Mouse (Mus musculus): ENCODE data around the gene Acadvl. TPM values are rescaled to one million over a fixed set of nuclear protein-coding genes. Genes with fewer than 3 reads are reported as not detected.

Gene Acadvl
- polyA plus RNA-seq, 1 experiment from 2014 or later: 89.9 TPM

GRCm38 (mm10) chr11:69966860-69967517 is 48.2 kb downstream of the Acadvl start:
- H3K9ac ChIP-seq: peak overlapping the region; percentile 39
- H3K4me2 ChIP-seq: peak overlapping the region; percentile 74
- H3K36me3 ChIP-seq: peaks cover 34% of the 10 kb centered on the region
- H3K9me3 ChIP-seq (replicated peaks): no peaks in the 10 kb centered on the region
- ATAC-seq: no peak
- H3K4me3 ChIP-seq: peak overlapping the region; percentile 50
- H3K27me3 ChIP-seq (replicated peaks): peaks cover 69% of the 10 kb centered on the region
- 31% methylated on average over 17 of the region's 17 CpGs for WGBS (ENCODE audit: insufficient replicate concordance)
- H3K27ac ChIP-seq: no peak overlapping the region
- H3K4me1 ChIP-seq: peaks cover 25% of the 10 kb centered on the region

- ATAC-seq: peak; percentile 47
- 1% methylated on average over 58 of the region's 59 CpGs for WGBS (ENCODE audit: insufficient replicate concordance)
- Histone ChIP-seq H3K4me2 (peak overlapping the region; percentile 74), H3K36me3 (peaks cover 26% of the 10 kb centered on the region), H3K27ac (no peak overlapping the region), H3K9me3 (replicated peaks) (no peaks in the 10 kb centered on the region), H3K4me1 (peaks cover 25% of the 10 kb centered on the region), H3K27me3 (replicated peaks) (peaks cover 77% of the 10 kb centered on the region), H3K4me3 (peak overlapping the region; percentile 50), H3K9ac (peak overlapping the region; percentile 39)
Measured at GRCm38 (mm10) chr11:69966006-69966859, 49.0 kb downstream of the Acadvl start.

- Histone ChIP-seq H3K4me2 (peak overlapping the region; percentile 74), H3K9me3 (replicated peaks) (no peaks in the 10 kb centered on the region), H3K4me1 (peaks cover 25% of the 10 kb centered on the region), H3K9ac (no peak overlapping the region), H3K4me3 (peak overlapping the region; percentile 50), H3K27me3 (replicated peaks) (peaks cover 85% of the 10 kb centered on the region), H3K27ac (no peak overlapping the region), H3K36me3 (peaks cover 22% of the 10 kb centered on the region)
- WGBS (ENCODE audit: insufficient replicate concordance): 3% methylated on average over 48 of the region's 49 CpGs
- ATAC-seq: no peak
Measured at GRCm38 (mm10) chr11:69965271-69966005, 49.8 kb downstream of the Acadvl start.

- Histone ChIP-seq H3K9ac (no peak within 1 kb of the TSS), H3K4me2 (peak within 1 kb of the TSS; percentile 49), H3K9me3 (replicated peaks) (no peaks in the 10 kb centered on the region), H3K4me3 (peak within 1 kb of the TSS; percentile 50), H3K36me3 (peaks cover 15% of the 10 kb centered on the region), H3K27me3 (replicated peaks) (peaks cover 88% of the 10 kb centered on the region), H3K27ac (no peak within 1 kb of the TSS), H3K4me1 (peaks cover 25% of the 10 kb centered on the region)
- 11% methylated on average over 24 of the region's 24 CpGs for WGBS (ENCODE audit: insufficient replicate concordance)
- no peak for ATAC-seq
Measured at GRCm38 (mm10) chr11:69964650-69965270, 50.5 kb downstream of the Acadvl start, which contains the start of gene Cldn7. Gene Cldn7 (plus strand): TSS chr11:69964779.

GRCm38 (mm10) chr11:69961841-69962240 is 53.4 kb downstream of the Acadvl start:
- H3K27me3 ChIP-seq (replicated peaks): peaks cover 89% of the 10 kb centered on the region
- no peaks in the 10 kb centered on the region for H3K36me3 ChIP-seq
- 13% methylated on average over 5 of the region's 5 CpGs for WGBS (ENCODE audit: insufficient replicate concordance)
- H3K4me2 ChIP-seq: no peak overlapping the region
- no peak overlapping the region for H3K27ac ChIP-seq
- no peak overlapping the region for H3K9ac ChIP-seq
- H3K4me1 ChIP-seq: peaks cover 18% of the 10 kb centered on the region
- H3K4me3 ChIP-seq: no peak overlapping the region
- ATAC-seq: no peak
- H3K9me3 ChIP-seq (replicated peaks): no peaks in the 10 kb centered on the region

GRCm38 (mm10) chr11:69960616-69961015 is 54.6 kb downstream of the Acadvl start:
- Histone ChIP-seq H3K9ac (no peak overlapping the region), H3K9me3 (replicated peaks) (no peaks in the 10 kb centered on the region), H3K4me2 (no peak overlapping the region), H3K4me1 (peaks cover 6% of the 10 kb centered on the region), H3K27me3 (replicated peaks) (peaks cover 83% of the 10 kb centered on the region), H3K36me3 (no peaks in the 10 kb centered on the region), H3K4me3 (no peak overlapping the region), H3K27ac (no peak overlapping the region)
- no peak for ATAC-seq
- WGBS (ENCODE audit: insufficient replicate concordance): 31% methylated on average over 5 of the region's 5 CpGs

MicroRNAs within 50 kb of the gene (microRNA counts, 519-probe panel; counts per million panel counts)
- microRNA mmu-miR-324-3p: 582 counts per million, percentile 70 among the panel's probes with 10 or more counts
- microRNA mmu-miR-324-5p: 582 counts per million, percentile 70 among the panel's probes with 10 or more counts

Small RNA genes within 50 kb of the gene (microRNA-seq; reads per million reads assigned to microRNA genes)
- 1.1 reads per million for gene Gm44349
- 2,716 reads per million, percentile 83 among the genes with 10 or more reads in this experiment for gene Mir324

Other genes with a start within 250 kb of the Acadvl start
- 0.43 and 0.70 TPM in 2 replicates for gene Zbtb4, start 249.5 kb downstream of the Acadvl start, polyA plus RNA-seq (2016; fragmentation: Nextera tagmentation; extraction: Ambion mirVana)
- 0.63 and 0.64 TPM in 2 replicates for gene Chrnb1, start 219.5 kb downstream of the Acadvl start, polyA plus RNA-seq (2016; fragmentation: Nextera tagmentation; extraction: Ambion mirVana)
- gene Fgf11, start 213.6 kb downstream of the Acadvl start, polyA plus RNA-seq (2016; fragmentation: Nextera tagmentation; extraction: Ambion mirVana): 0.45 and 0.48 TPM in 2 replicates
- gene Tmem102, start 209.8 kb downstream of the Acadvl start, polyA plus RNA-seq (2016; fragmentation: Nextera tagmentation; extraction: Ambion mirVana): 0.59 and 0.72 TPM in 2 replicates
- not detected in 2 replicates for gene Gm39566, start 200.1 kb downstream of the Acadvl start, polyA plus RNA-seq (2016; fragmentation: Nextera tagmentation; extraction: Ambion mirVana)
- gene Spem2, start 196.9 kb downstream of the Acadvl start, polyA plus RNA-seq (2016; fragmentation: Nextera tagmentation; extraction: Ambion mirVana): not detected in 2 replicates
- not detected in 2 replicates for gene Spem1, start 193.2 kb downstream of the Acadvl start, polyA plus RNA-seq (2016; fragmentation: Nextera tagmentation; extraction: Ambion mirVana)
- 1.3 and 1.4 TPM in 2 replicates for gene Nlgn2, start 177.6 kb downstream of the Acadvl start, polyA plus RNA-seq (2016; fragmentation: Nextera tagmentation; extraction: Ambion mirVana)
- 330 and 338 TPM in 2 replicates for gene Tmem256, start 176.9 kb downstream of the Acadvl start, polyA plus RNA-seq (2016; fragmentation: Nextera tagmentation; extraction: Ambion mirVana)
- gene Plscr3, start 169.0 kb downstream of the Acadvl start, polyA plus RNA-seq (2016; fragmentation: Nextera tagmentation; extraction: Ambion mirVana): 37.0 and 37.7 TPM in 2 replicates
- gene Tnk1, start 156.7 kb downstream of the Acadvl start, polyA plus RNA-seq (2016; fragmentation: Nextera tagmentation; extraction: Ambion mirVana): 1.2 and 1.4 TPM in 2 replicates
- gene Tmem95, start 137.4 kb downstream of the Acadvl start, polyA plus RNA-seq (2016; fragmentation: Nextera tagmentation; extraction: Ambion mirVana): not detected in 2 replicates
- 1.3 TPM in 2 replicates for gene Kctd11, start 134.0 kb downstream of the Acadvl start, polyA plus RNA-seq (2016; fragmentation: Nextera tagmentation; extraction: Ambion mirVana)
- 7.6 and 8.1 TPM in 2 replicates for gene Acap1, start 119.9 kb downstream of the Acadvl start, polyA plus RNA-seq (2016; fragmentation: Nextera tagmentation; extraction: Ambion mirVana)
- gene 2810408A11Rik, start 114.4 kb downstream of the Acadvl start, polyA plus RNA-seq (2016; fragmentation: Nextera tagmentation; extraction: Ambion mirVana): 2.3 TPM in 2 replicates
- 4.5 and 5.7 TPM in 2 replicates for gene Neurl4, start 114.3 kb downstream of the Acadvl start, polyA plus RNA-seq (2016; fragmentation: Nextera tagmentation; extraction: Ambion mirVana)
- gene Gps2, start 101.5 kb downstream of the Acadvl start, polyA plus RNA-seq (2016; fragmentation: Nextera tagmentation; extraction: Ambion mirVana): 125 TPM in 2 replicates
- 2,199 and 2,266 TPM in 2 replicates for gene Eif5a, start 93.5 kb downstream of the Acadvl start, polyA plus RNA-seq (2016; fragmentation: Nextera tagmentation; extraction: Ambion mirVana)
- 0.20 and 0.25 TPM in 2 replicates for gene Ybx2, start 79.6 kb downstream of the Acadvl start, polyA plus RNA-seq (2016; fragmentation: Nextera tagmentation; extraction: Ambion mirVana)
- 14.9 and 17.0 TPM in 2 replicates for gene Slc2a4, start 67.2 kb downstream of the Acadvl start, polyA plus RNA-seq (2016; fragmentation: Nextera tagmentation; extraction: Ambion mirVana)
- 2.8 and 3.3 TPM in 2 replicates for gene Cldn7, start 50.6 kb downstream of the Acadvl start, polyA plus RNA-seq (2016; fragmentation: Nextera tagmentation; extraction: Ambion mirVana)
- 14.0 and 15.2 TPM in 2 replicates for gene Ctdnep1, start 34.3 kb downstream of the Acadvl start, polyA plus RNA-seq (2016; fragmentation: Nextera tagmentation; extraction: Ambion mirVana)
- gene Elp5, start 32.9 kb downstream of the Acadvl start, polyA plus RNA-seq (2016; fragmentation: Nextera tagmentation; extraction: Ambion mirVana): 88.1 and 91.8 TPM in 2 replicates
- gene Gabarap, start 24.3 kb downstream of the Acadvl start, polyA plus RNA-seq (2016; fragmentation: Nextera tagmentation; extraction: Ambion mirVana): 260 and 270 TPM in 2 replicates
- gene Phf23, start 19.6 kb downstream of the Acadvl start, polyA plus RNA-seq (2016; fragmentation: Nextera tagmentation; extraction: Ambion mirVana): 39.5 and 40.9 TPM in 2 replicates
- gene Dvl2, start 14.8 kb downstream of the Acadvl start, polyA plus RNA-seq (2016; fragmentation: Nextera tagmentation; extraction: Ambion mirVana): 13.4 and 13.7 TPM in 2 replicates
- 2.3 and 2.7 TPM in 2 replicates for gene Dlg4, start 1.5 kb upstream of the Acadvl start, polyA plus RNA-seq (2016; fragmentation: Nextera tagmentation; extraction: Ambion mirVana)
- gene Asgr1, start 38.7 kb upstream of the Acadvl start, polyA plus RNA-seq (2016; fragmentation: Nextera tagmentation; extraction: Ambion mirVana): 0.51 and 0.63 TPM in 2 replicates
- gene Asgr2, start 77.2 kb upstream of the Acadvl start, polyA plus RNA-seq (2016; fragmentation: Nextera tagmentation; extraction: Ambion mirVana): 4.3 and 4.8 TPM in 2 replicates
- gene Mgl2, start 114.9 kb upstream of the Acadvl start, polyA plus RNA-seq (2016; fragmentation: Nextera tagmentation; extraction: Ambion mirVana): 0.72 and 0.80 TPM in 2 replicates
- gene Clec10a, start 140.8 kb upstream of the Acadvl start, polyA plus RNA-seq (2016; fragmentation: Nextera tagmentation; extraction: Ambion mirVana): 0.33 TPM in 1 of 2 replicates, not detected in the other
- gene Slc16a11, start 197.3 kb upstream of the Acadvl start, polyA plus RNA-seq (2016; fragmentation: Nextera tagmentation; extraction: Ambion mirVana): 1.5 and 1.8 TPM in 2 replicates
- 6.1 and 8.5 TPM in 2 replicates for gene Slc16a13, start 205.7 kb upstream of the Acadvl start, polyA plus RNA-seq (2016; fragmentation: Nextera tagmentation; extraction: Ambion mirVana)
- 2.8 and 3.8 TPM in 2 replicates for gene Bcl6b, start 214.4 kb upstream of the Acadvl start, polyA plus RNA-seq (2016; fragmentation: Nextera tagmentation; extraction: Ambion mirVana)
- gene 0610010K14Rik, start 222.5 kb upstream of the Acadvl start, polyA plus RNA-seq (2016; fragmentation: Nextera tagmentation; extraction: Ambion mirVana): 97.4 and 104 TPM in 2 replicates
- 6.2 and 7.8 TPM in 2 replicates for gene Gm21988, start 224.4 kb upstream of the Acadvl start, polyA plus RNA-seq (2016; fragmentation: Nextera tagmentation; extraction: Ambion mirVana)
- gene Rnasek, start 224.4 kb upstream of the Acadvl start, polyA plus RNA-seq (2016; fragmentation: Nextera tagmentation; extraction: Ambion mirVana): 159 and 173 TPM in 2 replicates
- gene Alox12, start 239.9 kb upstream of the Acadvl start, polyA plus RNA-seq (2016; fragmentation: Nextera tagmentation; extraction: Ambion mirVana): 24.7 and 26.8 TPM in 2 replicates

Data from liver, embryonic 12.5 days (tissue).